Mouse (Mus musculus) hindbrain, embryonic 14.5 days (tissue): Measurements from ENCODE around the gene Snx8. TPM values are rescaled to one million over a fixed set of nuclear protein-coding genes. Genes with fewer than 3 reads are reported as not detected.

ENCODE experiments used
- ATAC-seq: fragments of 200-750 bp; cut with Nextera tagmentation; 2 replicates; pipeline ENCODE4 v1.8.0; 2017; ENCODE audit warnings: moderate number of reproducible peaks, mild to moderate bottlenecking, moderate TSS enrichment, moderate library complexity; ENCODE audit not compliant: low FRiP score
- DNase-seq: peaks from one replicate; pipeline ENCODE4 v3.0.0-alpha.2; 2015; ENCODE audit warnings: low spot score
- H3K27ac ChIP-seq: fragments of 300-500 bp; sonication (generic); 2 replicates; pipeline ENCODE4 v1.5.1; 2014; ENCODE audit warnings: mild to moderate bottlenecking, moderate library complexity
- H3K27me3 ChIP-seq: fragments of 300-500 bp; sonication (generic); 2 replicates; pipeline ENCODE4 v1.6.1; 2014; ENCODE audit warnings: mild to moderate bottlenecking, low read length, mixed read lengths; ENCODE audit not compliant: control insufficient read depth, insufficient read depth
- H3K36me3 ChIP-seq: fragments of 300-500 bp; sonication (generic); replicated peaks from 2 replicates; pipeline ENCODE4 v1.6.1; 2014; ENCODE audit not compliant: control insufficient read depth, insufficient read depth
- H3K4me1 ChIP-seq: fragments of 300-500 bp; sonication (generic); replicated peaks from 2 replicates; pipeline ENCODE4 v1.6.1; 2014; ENCODE audit warnings: antibody characterized with exemption, low read length, mixed read lengths; ENCODE audit not compliant: control insufficient read depth, insufficient read depth
- H3K4me2 ChIP-seq: fragments of 300-500 bp; sonication (generic); replicated peaks from 2 replicates; pipeline ENCODE4 v1.6.1; 2014; ENCODE audit warnings: mild to moderate bottlenecking, moderate library complexity
- H3K4me3 ChIP-seq: fragments of 300-500 bp; sonication (generic); replicated peaks from 2 replicates; pipeline ENCODE4 v1.5.1; 2014; ENCODE audit warnings: mild to moderate bottlenecking, low read length
- H3K9ac ChIP-seq: fragments of 300-500 bp; sonication (generic); 2 replicates; pipeline ENCODE4 v1.6.1; 2014
- H3K9me3 ChIP-seq: fragments of 300-500 bp; sonication (generic); 2 replicates; pipeline ENCODE4 v1.6.1; 2016; ENCODE audit warnings: low read length; ENCODE audit not compliant: control insufficient read depth
- WGBS: fragments of 180-500 bp; shearing (Covaris S2); extraction: QIAGEN DNeasy Blood & Tissue Kit; methylation state at CpG from one replicate; pipeline ENCODE4 v1.1.7; 2014; 5-methylcytosine and 5-hydroxymethylcytosine counted together
- microRNA-seq: library from miRNA; unstranded; fragments of <30 nt; microRNA quantifications from one replicate; pipeline ENCODE4, GENCODE M21; 2016
- polyA plus RNA-seq: library from polyadenylated mRNA; unstranded; fragments of >200 nt; fragmentation: Nextera tagmentation; extraction: Ambion mirVana; gene quantifications from 2 replicates; pipeline ENCODE4 v1.2.1, GENCODE M21; 2014

The Snx8 gene
- polyA plus RNA-seq, 1 experiment from 2014 or later, result 15.9 TPM

- Histone ChIP-seq H3K4me1 (no peaks in the 10 kb centered on the region), H3K27ac (no peak overlapping the region), H3K4me2 (no peak overlapping the region), H3K9me3 (no peaks in the 10 kb centered on the region), H3K9ac (no peak overlapping the region), H3K4me3 (no peak overlapping the region), H3K36me3 (peaks cover 74% of the 10 kb centered on the region), H3K27me3 (no peaks in the 10 kb centered on the region)
- 90% methylated on average over 14 of the region's 14 CpGs for WGBS
- DNase-seq (no peak), ATAC-seq (no peak)
These were observed 81.5 kb downstream of the Snx8 start for GRCm38 (mm10) chr5:140307602-140308001.

GRCm38 (mm10) chr5:140306016-140306415 lies 83.0 kb downstream of the Snx8 start:
- no peak overlapping the region for H3K4me2 ChIP-seq
- ATAC-seq (no peak; the same call in 1 of the 2 replicates), DNase-seq (no peak)
- no peak overlapping the region for H3K4me3 ChIP-seq
- H3K9ac ChIP-seq, result no peak overlapping the region
- no peak overlapping the region for H3K27ac ChIP-seq
- 79% methylated on average over 8 of the region's 8 CpGs for WGBS
- no peaks in the 10 kb centered on the region for H3K27me3 ChIP-seq
- H3K36me3 ChIP-seq, result peaks cover 75% of the 10 kb centered on the region
- H3K4me1 ChIP-seq, result no peaks in the 10 kb centered on the region
- no peaks in the 10 kb centered on the region for H3K9me3 ChIP-seq

- Histone ChIP-seq H3K9me3 (no peaks in the 10 kb centered on the region), H3K9ac (no peak overlapping the region), H3K4me2 (no peak overlapping the region), H3K36me3 (peaks cover 61% of the 10 kb centered on the region), H3K4me1 (no peaks in the 10 kb centered on the region), H3K27me3 (no peaks in the 10 kb centered on the region), H3K27ac (no peak overlapping the region), H3K4me3 (no peak overlapping the region)
- DNase-seq, result no peak
- 91% methylated on average over 4 of the region's 4 CpGs for WGBS
- ATAC-seq, result no peak
These were observed 90.8 kb downstream of the Snx8 start for GRCm38 (mm10) chr5:140298291-140298690.

- H3K27me3 ChIP-seq, result no peaks in the 10 kb centered on the region
- H3K9me3 ChIP-seq, result no peaks in the 10 kb centered on the region
- no peak overlapping the region for H3K4me3 ChIP-seq
- H3K4me1 ChIP-seq, result no peaks in the 10 kb centered on the region
- 81% methylated on average over 1 of the region's 1 CpGs for WGBS
- peaks cover 37% of the 10 kb centered on the region for H3K36me3 ChIP-seq
- H3K9ac ChIP-seq, result no peak overlapping the region
- no peak overlapping the region for H3K27ac ChIP-seq
- DNase-seq, result peak; percentile 84
- no peak overlapping the region for H3K4me2 ChIP-seq
- peak; percentile 70; the same call in 1 of the 2 replicates for ATAC-seq
These were observed 96.9 kb downstream of the Snx8 start for GRCm38 (mm10) chr5:140292152-140292551.

Small RNAs within 50 kb of the gene (microRNA-seq; reads per million reads assigned to microRNA genes)
- not detected for gene Mir7038

Other genes starting within 250 kb of the Snx8 start
- gene Mad1l1, start 67.7 kb downstream of the Snx8 start, polyA plus RNA-seq, result 28.3 and 28.8 TPM in 2 replicates
- 19.2 and 26.5 TPM in 2 replicates for gene Nudt1, start 67.6 kb downstream of the Snx8 start, polyA plus RNA-seq
- gene Mrm2, start 57.4 kb downstream of the Snx8 start, polyA plus RNA-seq, result 21.3 and 24.3 TPM in 2 replicates
- 93.6 and 112 TPM in 2 replicates for gene Eif3b, start 30.1 kb upstream of the Snx8 start, polyA plus RNA-seq
- gene Gm4869, start 56.4 kb upstream of the Snx8 start, polyA plus RNA-seq, result not detected in 2 replicates
- gene Chst12, start 116.3 kb upstream of the Snx8 start, polyA plus RNA-seq, result 22.9 and 23.4 TPM in 2 replicates
- 0.61 TPM in 1 of 2 replicates, not detected in the other for gene Grifin, start 175.8 kb upstream of the Snx8 start, polyA plus RNA-seq
- 25.7 and 30.1 TPM in 2 replicates for gene Lfng, start 218.1 kb upstream of the Snx8 start, polyA plus RNA-seq